Mouse (Mus musculus) c-Kit-negative CD71-positive TER-119-positive erythroid progenitor cells, embryonic 14.5 days (primary cell): ENCODE results near the gene Reep3.
"Not testable (repeated sequence)": the region's sequence is repeated elsewhere in the genome, so short reads cannot be mapped to it uniquely, and the experiment has no call there.

Experiments
- DNase-seq: peaks from one replicate; pipeline ENCODE4 v3.0.0-alpha.2; 2013; ENCODE audit warnings: low read depth, low spot score

The Reep3 gene

GRCm38 (mm10) chr10:67096621-67097436 lies at the start of gene Reep3:
Gene Reep3 (minus strand): TSS chr10:67096945.
- DNase-seq: peak; percentile 21

- no peak for DNase-seq
These were observed 48.9 kb upstream of the Reep3 start for GRCm38 (mm10) chr10:67145623-67146022.

- DNase-seq: no peak
These were observed 47.5 kb upstream of the Reep3 start for GRCm38 (mm10) chr10:67144269-67144668.

GRCm38 (mm10) chr10:67143661-67144060 lies 46.9 kb upstream of the Reep3 start:
- DNase-seq: no peak

- no peak for DNase-seq
These were observed 40.7 kb upstream of the Reep3 start for GRCm38 (mm10) chr10:67137437-67137836.

- DNase-seq: no peak
These were observed 37.6 kb upstream of the Reep3 start for GRCm38 (mm10) chr10:67134322-67134721.

- DNase-seq: no peak
These were observed 35.0 kb upstream of the Reep3 start for GRCm38 (mm10) chr10:67131709-67132108.

- no peak for DNase-seq
These were observed 32.8 kb upstream of the Reep3 start for GRCm38 (mm10) chr10:67129531-67129930.

- DNase-seq: no peak
These were observed 30.4 kb upstream of the Reep3 start for GRCm38 (mm10) chr10:67126859-67127758.

GRCm38 (mm10) chr10:67126061-67126858 lies 29.5 kb upstream of the Reep3 start:
- DNase-seq: no peak

GRCm38 (mm10) chr10:67124156-67124555 lies 27.4 kb upstream of the Reep3 start:
- DNase-seq: no peak

- no peak for DNase-seq
These were observed 27.0 kb upstream of the Reep3 start for GRCm38 (mm10) chr10:67123756-67124155.

GRCm38 (mm10) chr10:67120640-67121039 lies 23.9 kb upstream of the Reep3 start:
- no peak for DNase-seq

GRCm38 (mm10) chr10:67120180-67120579 lies 23.4 kb upstream of the Reep3 start:
- no peak for DNase-seq

- DNase-seq: no peak
These were observed 22.5 kb upstream of the Reep3 start for GRCm38 (mm10) chr10:67119291-67119690.

GRCm38 (mm10) chr10:67116251-67116650 lies 19.5 kb upstream of the Reep3 start:
- DNase-seq: no peak

GRCm38 (mm10) chr10:67115666-67116091 lies 18.9 kb upstream of the Reep3 start:
- no peak for DNase-seq

GRCm38 (mm10) chr10:67115115-67115514 lies 18.4 kb upstream of the Reep3 start:
- DNase-seq: no peak

GRCm38 (mm10) chr10:67113833-67114232 lies 17.1 kb upstream of the Reep3 start:
- no peak for DNase-seq

- not testable (repeated sequence) for DNase-seq
These were observed 16.2 kb upstream of the Reep3 start for GRCm38 (mm10) chr10:67112967-67113366.

- no peak for DNase-seq
These were observed 15.0 kb upstream of the Reep3 start for GRCm38 (mm10) chr10:67111799-67112177.
